Mouse (Mus musculus) left cerebral cortex, postnatal 10 days (tissue): Measurements from ENCODE around the gene Cux2. TPM values are rescaled to one million over a fixed set of nuclear protein-coding genes. Genes with fewer than 3 reads are reported as not detected.

Experiments used
- DNase-seq, 2 experiments: peaks; one replicate each; pipeline ENCODE4 v3.0.0; 2021 to 2022; ENCODE audit warnings: low spot score in 2 of 2, mixed read lengths in 1 of 2; ENCODE audit errors: extremely low spot score in 1 of 2
- intact Hi-C: fragments of 180-260 bp; cut with DNase I; formaldehyde crosslinking; loops from one replicate; pipeline ENCODE4 v1.15.1; 2025
- total RNA-seq, 2 experiments: library from RNA; stranded (reverse); gene quantifications; 2 replicates each; pipeline ENCODE4 v1.2.3; 2021

The Cux2 gene
- total RNA-seq, 2 experiments from 2014 or later, result 180 to 194 TPM

- intact Hi-C loops, result no loop called here
- no peak for DNase-seq
Measured at GRCm38 (mm10) chr5:121821552-121821951, 228.3 kb downstream of the Cux2 start.

GRCm38 (mm10) chr5:121821116-121821515 is 228.8 kb downstream of the Cux2 start:
- no peak for DNase-seq
- intact Hi-C loops, result no loop called here

- no peak for DNase-seq
- intact Hi-C loops, result no loop called here
Measured at GRCm38 (mm10) chr5:121820657-121821056, 229.2 kb downstream of the Cux2 start.

DNA sequence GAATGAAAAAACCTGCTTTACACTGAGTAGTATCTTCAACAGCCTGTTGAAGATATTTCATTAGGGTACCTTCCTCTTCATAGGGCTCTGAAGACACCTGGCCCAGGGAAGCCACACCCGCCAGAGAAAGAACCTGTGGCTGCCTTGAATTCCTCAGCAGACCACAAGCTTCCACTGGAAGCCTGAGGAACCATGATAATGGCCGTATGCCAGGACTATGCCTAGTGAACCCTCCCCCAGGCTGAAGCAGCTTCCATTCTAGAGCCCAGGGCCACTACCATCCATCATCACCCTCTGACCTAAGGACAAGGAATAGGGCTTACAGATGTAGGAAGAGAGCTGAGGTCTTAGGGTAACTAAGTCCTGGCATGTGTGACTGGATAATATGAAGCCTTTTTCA is 229.7 kb downstream of the Cux2 start:
- no peak for DNase-seq
- intact Hi-C loops, result no loop called here

GRCm38 (mm10) chr5:121819559-121819958 is 230.3 kb downstream of the Cux2 start:
- DNase-seq, result no peak
- intact Hi-C loops, result no loop called here

- intact Hi-C loops, result no loop called here
- DNase-seq, result no peak
Measured at GRCm38 (mm10) chr5:121818862-121819261, 231.0 kb downstream of the Cux2 start.

- peak in 1 of 2 experiments; percentile 18 for DNase-seq
- intact Hi-C loops, result no loop called here
Measured at GRCm38 (mm10) chr5:121818401-121818800, 231.5 kb downstream of the Cux2 start.

DNA sequence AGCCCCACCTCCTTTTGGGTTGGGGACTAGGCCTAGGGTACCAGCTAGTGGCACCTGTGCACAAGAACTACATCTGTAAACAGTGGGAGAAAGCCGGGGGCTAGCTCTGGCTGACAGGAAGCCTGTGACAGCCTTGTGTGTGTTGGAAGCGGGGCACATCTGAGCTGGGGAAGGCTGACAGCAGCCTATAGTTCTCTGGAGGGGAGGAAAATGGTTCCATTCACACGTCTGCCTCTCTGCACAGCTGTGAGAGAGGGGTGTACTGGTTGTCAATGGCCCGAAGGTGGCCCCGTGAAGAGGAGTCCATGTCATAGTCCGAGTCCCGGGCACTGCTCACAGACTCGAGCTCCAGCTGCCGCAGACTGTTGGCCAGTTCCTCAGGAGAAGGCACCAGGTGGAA is 232.4 kb downstream of the Cux2 start:
- intact Hi-C loops, result no loop called here
- peak in 1 of 2 experiments; percentile 26 for DNase-seq

GRCm38 (mm10) chr5:121816611-121817010 is 233.3 kb downstream of the Cux2 start:
- DNase-seq, result no peak
- intact Hi-C loops, result no loop called here

GRCm38 (mm10) chr5:121815867-121816380 is 234.0 kb downstream of the Cux2 start:
- DNase-seq, result no peak
- intact Hi-C loops, result no loop called here

GRCm38 (mm10) chr5:121815067-121815466 is 234.8 kb downstream of the Cux2 start:
- DNase-seq, result peak in 1 of 2 experiments; percentile 75
- intact Hi-C loops, result no loop called here

- no peak for DNase-seq
- intact Hi-C loops, result no loop called here
Measured at GRCm38 (mm10) chr5:121813744-121814143, 236.2 kb downstream of the Cux2 start.

DNA sequence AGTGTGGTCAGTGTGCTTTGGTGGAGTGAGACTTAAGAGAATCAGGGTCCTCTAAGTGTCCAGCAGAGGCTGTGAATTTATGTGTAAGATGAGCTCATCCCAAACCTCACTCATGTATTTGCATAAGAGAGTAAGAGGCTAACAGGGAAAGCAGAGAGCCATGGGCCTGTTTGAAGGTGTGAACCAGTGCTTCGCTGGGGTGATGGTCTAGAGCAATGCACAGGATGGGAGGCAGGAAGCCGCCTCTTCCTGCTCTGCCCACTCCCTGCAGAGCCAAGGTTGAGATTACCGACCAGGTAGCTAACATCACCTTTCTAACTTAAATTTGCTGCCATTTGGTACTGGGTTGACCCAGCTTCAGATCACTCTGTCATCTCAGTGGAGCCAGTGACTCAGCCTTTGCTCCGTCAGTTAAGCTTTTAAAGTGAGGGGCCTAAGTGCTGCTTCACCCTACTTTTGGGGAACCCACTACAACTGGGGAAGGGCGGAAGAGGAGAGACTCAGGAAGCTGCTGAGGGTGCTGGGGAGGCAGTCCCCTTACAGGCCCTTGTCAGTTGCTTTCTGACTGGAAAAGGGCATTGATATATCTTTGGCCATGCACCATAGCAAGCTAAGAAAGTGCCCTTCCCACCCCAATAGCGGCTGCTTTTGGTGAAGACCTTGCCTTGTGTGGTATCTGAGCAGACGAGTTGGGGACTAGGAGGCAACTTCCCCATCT is 237.2 kb downstream of the Cux2 start:
- DNase-seq, result no peak
- intact Hi-C loops, result no loop called here

- peak in 1 of 2 experiments; percentile 25 for DNase-seq
- intact Hi-C loops, result no loop called here
Measured at GRCm38 (mm10) chr5:121811485-121811931, 238.4 kb downstream of the Cux2 start.

GRCm38 (mm10) chr5:121810331-121811151 is 239.4 kb downstream of the Cux2 start:
- peak in 1 of 2 experiments; percentile 31 for DNase-seq
- intact Hi-C loops, result no loop called here

- DNase-seq, result peak in 1 of 2 experiments; percentile 68
- intact Hi-C loops, result no loop called here
Measured at GRCm38 (mm10) chr5:121809667-121810224, 240.2 kb downstream of the Cux2 start.

- intact Hi-C loops, result no loop called here
- DNase-seq, result no peak
Measured at GRCm38 (mm10) chr5:121808202-121808601, 241.7 kb downstream of the Cux2 start.

DNA sequence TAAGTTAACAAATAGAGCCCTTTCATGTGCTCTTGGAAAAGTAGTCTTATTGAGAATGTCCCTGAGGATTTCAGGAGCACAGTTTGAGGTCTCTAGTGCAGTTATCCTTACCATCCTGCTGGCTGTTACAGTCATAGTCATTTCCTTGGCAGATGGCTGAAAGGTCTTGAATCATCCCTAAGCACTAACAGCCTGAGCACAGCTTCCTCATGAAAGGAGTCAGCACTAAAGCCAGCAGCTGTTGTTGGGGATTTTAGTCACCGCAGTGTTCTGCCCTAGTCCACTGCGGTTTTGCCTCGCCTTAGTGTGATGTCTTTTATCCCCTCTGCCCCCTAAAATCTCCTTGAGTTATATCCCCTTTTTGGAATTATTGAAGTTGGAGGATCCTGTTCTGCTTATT is 242.7 kb downstream of the Cux2 start:
- DNase-seq, result no peak
- intact Hi-C loops, result no loop called here
